Mouse (Mus musculus) cerebellum, adult 18-20 months (tissue): ENCODE results near the gene Ets2.

Source experiments
- DNase-seq, 2 experiments: peaks; one replicate each; pipeline ENCODE4 v3.0.0; 2021

Gene Ets2

GRCm38 (mm10) chr16:95770402-95770801, 68.5 kb downstream of the Ets2 start:
- DNase-seq: no peak
